Mouse (Mus musculus) bone marrow, adult 2 months (tissue): ENCODE results near the gene Fggy. TPM values are rescaled to one million over a fixed set of nuclear protein-coding genes. Genes with fewer than 3 reads are reported as not detected.

Experiments
- H3K27ac ChIP-seq: fragments of 200-500 bp; 2 replicates; pipeline ENCODE4 v1.5.1; 2012; ENCODE audit warnings: low read depth, mild to moderate bottlenecking, control low read depth, inconsistent platforms, low read length; ENCODE audit not compliant: control insufficient read depth, poor library complexity, insufficient read depth
- H3K4me1 ChIP-seq: fragments of 200-500 bp; 2 replicates; pipeline ENCODE4 v1.6.1; 2011; ENCODE audit warnings: low read length; ENCODE audit not compliant: control insufficient read depth, insufficient read depth
- H3K4me3 ChIP-seq: fragments of 200-500 bp; replicated peaks from 2 replicates; pipeline ENCODE3; 2011; ENCODE audit warnings: mild to moderate bottlenecking, low read depth, low read length, control low read depth; ENCODE audit not compliant: control insufficient read depth
- CTCF ChIP-seq: fragments of 200-500 bp; IDR thresholded peaks from 2 replicates; pipeline ENCODE4 v1.5.1; 2011; ENCODE audit warnings: low read length, control low read depth; ENCODE audit not compliant: control insufficient read depth, insufficient read depth
- POLR2A ChIP-seq: fragments of 200-500 bp; IDR thresholded peaks from 2 replicates; pipeline ENCODE4 v1.6.1; 2011; ENCODE audit warnings: low read depth, mild to moderate bottlenecking, control low read depth, low read length, borderline replicate concordance; ENCODE audit not compliant: control insufficient read depth
- WGBS: fragments of 180-500 bp; shearing (Covaris S2); methylation state at CpG from one replicate; pipeline ENCODE4 v1.1.7; 2018; 5-methylcytosine and 5-hydroxymethylcytosine counted together
- polyA plus RNA-seq: library from polyadenylated mRNA; stranded (reverse); fragments of >200 nt; gene quantifications from 2 replicates; pipeline ENCODE4 v1.2.4, GENCODE M21; 2011; ENCODE audit warnings: low replicate concordance; ENCODE audit not compliant: missing spikeins, insufficient read depth, insufficient read length

The Fggy gene
- polyA plus RNA-seq, 1 experiment: 6.5 TPM

DNA sequence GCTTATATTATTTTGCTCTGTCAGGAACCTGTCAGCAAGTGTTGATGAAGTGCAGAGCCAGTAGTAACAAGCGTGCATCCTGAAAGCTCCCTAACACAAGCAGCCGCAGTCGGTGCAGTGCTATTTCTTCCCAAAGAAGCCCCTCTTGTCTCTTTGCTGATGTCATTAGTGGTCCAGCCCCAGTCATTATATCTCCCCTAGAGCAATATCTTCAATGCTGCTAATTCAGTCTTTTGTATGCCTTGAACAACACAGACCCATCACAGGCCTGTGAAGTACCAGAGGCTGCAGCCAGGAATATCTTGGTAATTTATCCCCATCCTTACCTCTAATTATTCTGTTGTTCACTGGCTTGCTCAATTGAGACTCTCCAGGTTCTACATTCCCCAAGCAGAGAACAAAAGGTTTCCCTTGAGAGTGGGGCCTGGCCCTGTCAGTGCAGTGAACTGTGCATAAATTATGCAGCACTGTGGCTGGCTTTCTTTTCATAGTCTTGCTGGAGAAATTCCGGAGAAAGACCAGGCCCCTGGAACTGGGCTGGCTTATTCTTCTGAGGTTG, 127.3 kb downstream of the Fggy start:
- no peaks in the 10 kb centered on the region for H3K4me1 ChIP-seq

DNA sequence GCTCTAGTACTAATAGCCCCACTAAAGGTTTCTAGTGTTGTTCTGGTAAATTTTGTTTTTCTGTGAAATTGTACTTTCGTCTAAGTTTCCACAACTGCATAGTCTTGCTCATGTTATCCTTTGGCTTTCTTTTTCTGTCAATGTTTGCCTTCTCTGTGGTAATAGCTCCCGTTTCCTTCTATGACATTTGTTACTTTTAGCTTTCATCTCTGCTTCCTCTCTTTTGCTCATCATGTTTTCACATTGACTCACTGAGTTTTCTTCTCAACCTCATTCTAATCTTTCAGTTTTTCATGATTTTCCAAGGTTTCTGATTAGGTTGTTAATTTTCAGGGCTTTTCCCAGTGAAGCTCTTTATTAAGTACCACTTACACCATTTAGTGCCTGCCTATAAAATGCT, 129.5 kb downstream of the Fggy start:
- no peaks in the 10 kb centered on the region for H3K4me1 ChIP-seq
- TF ChIP-seq POLR2A (no peak), CTCF (no peak)
- 62% methylated on average over 2 of the region's 2 CpGs for WGBS
- no peak overlapping the region for H3K27ac ChIP-seq
- H3K4me3 ChIP-seq: no peak overlapping the region

More for the DNA sequence above, 127.3 kb downstream of the Fggy start:
- Histone ChIP-seq H3K4me3 (no peak overlapping the region), H3K27ac (no peak overlapping the region)
- no peak for TF ChIP-seq POLR2A
- no peak for TF ChIP-seq CTCF
- 83% methylated on average over 4 of the region's 4 CpGs for whole genome bisulfite sequencing

DNA sequence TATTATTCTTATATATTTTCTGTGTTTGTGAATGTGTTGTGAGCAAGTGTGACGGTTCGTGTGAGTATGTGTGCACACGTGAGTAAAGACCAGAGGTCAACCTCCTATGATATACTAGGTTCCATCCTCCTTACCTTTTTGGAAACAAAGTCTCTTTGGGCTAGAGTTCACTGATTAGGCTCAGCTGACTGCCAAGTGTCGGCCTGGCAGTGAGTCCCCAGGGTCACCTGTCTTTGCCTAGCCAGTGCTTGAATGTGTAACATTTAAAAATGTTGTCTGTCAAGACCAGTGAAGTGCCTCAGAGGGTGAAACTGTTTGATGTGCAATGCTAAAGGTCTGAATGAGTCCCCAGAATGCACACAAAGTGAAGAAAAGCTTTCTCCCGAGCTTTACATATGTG, 130.0 kb downstream of the Fggy start:
- no peak for TF ChIP-seq CTCF
- no peak for TF ChIP-seq POLR2A
- 85% methylated on average over 5 of the region's 5 CpGs for WGBS
- no peak overlapping the region for H3K4me3 ChIP-seq
- H3K4me1 ChIP-seq: no peaks in the 10 kb centered on the region
- no peak overlapping the region for H3K27ac ChIP-seq

DNA sequence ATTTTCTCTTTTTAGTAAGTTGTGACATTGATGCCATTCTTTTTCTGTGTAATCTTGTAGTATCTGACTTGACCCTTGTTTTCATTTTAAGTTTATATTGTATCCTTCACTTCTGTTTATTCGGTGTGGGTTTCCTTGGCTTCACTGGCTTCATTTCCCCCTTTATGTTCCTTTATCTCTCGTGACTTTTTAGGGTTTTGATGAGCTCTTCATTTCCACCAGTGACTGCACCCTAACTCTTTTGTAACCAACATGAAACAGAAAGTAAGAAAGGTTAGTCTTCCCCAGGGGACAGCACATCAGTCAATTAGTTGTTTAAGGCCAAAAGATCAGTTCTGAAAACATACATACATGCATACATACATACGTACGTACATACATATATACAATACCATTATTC, 130.9 kb downstream of the Fggy start:
- no peak for TF ChIP-seq CTCF
- no peak for TF ChIP-seq POLR2A
- Histone ChIP-seq H3K4me1 (no peaks in the 10 kb centered on the region), H3K4me3 (no peak overlapping the region), H3K27ac (no peak overlapping the region)
- WGBS: 67% methylated on average over 4 of the region's 4 CpGs

- Histone ChIP-seq H3K4me1 (no peaks in the 10 kb centered on the region), H3K4me3 (no peak overlapping the region), H3K27ac (no peak overlapping the region)
- WGBS: 83% methylated on average over 2 of the region's 2 CpGs
- TF ChIP-seq CTCF (no peak), POLR2A (no peak)
Measured at GRCm38 (mm10) chr4:95700366-95700765, 143.1 kb downstream of the Fggy start.

DNA sequence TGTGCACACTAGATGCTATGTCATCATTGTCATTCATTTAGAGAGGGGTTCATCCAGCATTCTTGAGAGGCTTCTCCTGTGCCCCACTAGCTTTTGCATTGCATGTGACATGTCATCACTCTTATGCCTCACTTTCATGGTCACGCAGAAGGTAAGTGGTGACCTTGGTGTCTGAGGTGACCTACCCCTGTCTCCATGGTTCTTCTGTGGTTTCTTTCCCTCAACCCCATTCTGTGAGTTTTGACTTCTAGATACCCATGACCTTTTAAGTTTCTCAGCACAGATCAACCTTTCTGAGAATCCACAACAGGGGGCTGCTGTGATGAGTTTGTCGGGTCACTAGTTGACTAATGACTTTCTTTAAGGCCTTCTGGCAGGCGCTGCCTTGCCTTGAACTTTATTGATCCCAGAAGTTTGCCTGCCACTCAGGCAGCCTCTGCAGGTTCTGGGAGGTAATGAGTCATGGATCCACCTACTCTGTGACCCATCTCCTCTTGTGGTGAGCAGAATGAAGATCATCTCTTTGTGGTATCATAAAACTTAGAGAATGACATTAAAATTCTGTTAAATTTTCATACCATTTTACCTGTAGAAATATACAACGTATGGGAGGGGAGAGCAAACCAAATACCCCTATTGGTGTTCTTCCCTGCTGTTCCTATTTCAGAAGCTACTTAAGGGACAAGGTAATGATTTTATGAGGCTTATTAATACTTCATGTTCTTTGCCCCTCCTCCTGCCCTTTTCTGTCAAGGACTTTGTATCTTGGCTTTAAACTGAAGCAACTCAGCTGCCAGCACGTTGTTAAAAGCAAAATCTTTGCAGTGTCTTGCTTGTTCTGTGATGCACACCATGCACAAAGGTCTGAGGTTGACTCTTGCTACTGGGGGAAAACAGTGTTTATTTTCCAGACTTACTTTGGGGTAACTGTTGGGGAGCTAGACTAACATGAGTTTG, 150.9 kb downstream of the Fggy start:
- 76% methylated on average over 5 of the region's 5 CpGs for WGBS
- no peak for TF ChIP-seq CTCF
- TF ChIP-seq POLR2A: no peak
- H3K4me3 ChIP-seq: no peak overlapping the region
- no peaks in the 10 kb centered on the region; the same call in 1 of the 2 replicates for H3K4me1 ChIP-seq
- H3K27ac ChIP-seq: no peak overlapping the region

- Histone ChIP-seq H3K4me3 (no peak overlapping the region), H3K4me1 (no peaks in the 10 kb centered on the region; the same call in 1 of the 2 replicates), H3K27ac (no peak overlapping the region)
- WGBS: 58% methylated on average over 1 of the region's 1 CpGs
- TF ChIP-seq CTCF (no peak), POLR2A (no peak)
Measured at GRCm38 (mm10) chr4:95709750-95710149, 152.4 kb downstream of the Fggy start.

DNA sequence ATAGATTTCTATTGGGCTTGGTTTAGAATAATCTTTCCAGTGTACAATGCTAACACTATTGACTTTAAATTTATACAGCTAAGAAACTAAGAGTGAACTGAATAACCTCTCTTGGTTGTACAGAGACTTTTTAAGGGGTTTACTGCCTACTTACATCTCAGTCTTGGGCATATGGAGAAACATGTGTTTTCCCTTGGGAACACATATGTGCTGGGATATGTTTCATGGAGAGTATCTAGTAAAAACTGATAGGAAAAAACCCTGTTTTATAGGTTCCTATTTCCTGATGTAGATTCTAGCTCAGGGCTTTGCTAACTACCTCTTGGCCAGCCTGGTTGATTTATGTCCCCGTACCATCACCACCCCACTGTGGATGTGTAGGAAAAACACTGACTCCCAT, 155.5 kb downstream of the Fggy start:
- H3K4me1 ChIP-seq: no peaks in the 10 kb centered on the region; the same call in 1 of the 2 replicates
- H3K4me3 ChIP-seq: no peak overlapping the region
- 79% methylated on average over 1 of the region's 1 CpGs for WGBS
- no peak for TF ChIP-seq CTCF
- no peak for TF ChIP-seq POLR2A
- H3K27ac ChIP-seq: no peak overlapping the region
